Mouse (Mus musculus) mouse embryonic stem cell (cell line): ENCODE results near the gene Adprm.

Experiments used
- in situ Hi-C, 2 experiments: fragments of 300-500 bp; cut with MboI; formaldehyde crosslinking; loops; 1 replicate in 1 of 2; 3 replicates in 1 of 2; pipeline ENCODE4 v1.14.3; 2019 to 2020; ENCODE audit warnings: low sequenced_read_pairs in 2 of 2, low pct_unique_long_range_greater_than_20kb in 1 of 2, mixed read lengths in 1 of 2; ENCODE audit not compliant: unreplicated experiment in 1 of 2

The Adprm gene

DNA sequence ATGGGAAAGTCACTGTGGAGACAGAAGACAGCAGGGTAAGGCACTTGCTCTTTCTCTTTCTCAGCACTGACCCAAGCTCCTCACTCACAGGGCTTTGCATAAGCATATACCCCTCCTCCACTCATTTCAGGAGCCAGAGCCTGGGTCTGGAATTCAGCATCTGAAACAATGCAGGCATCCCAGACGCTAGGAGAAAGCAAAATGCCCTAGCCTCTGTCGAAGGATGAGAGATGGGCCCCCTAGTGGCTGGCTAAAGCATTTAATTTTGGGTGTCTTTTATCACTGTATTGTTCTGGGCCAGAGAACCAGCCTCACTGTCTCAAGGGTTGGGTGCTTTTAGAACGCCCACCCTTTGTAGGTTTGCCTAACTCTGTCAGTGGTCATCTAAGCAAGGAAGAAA, 27.8 kb upstream of the Adprm start:
- in situ Hi-C loops = loop anchor here (5.0 to 10.0 kb wide), 2 partner anchors 53 to 175 kb away; partner anchors contain the start of gene Tmem220 (in 2 of the 2)

DNA sequence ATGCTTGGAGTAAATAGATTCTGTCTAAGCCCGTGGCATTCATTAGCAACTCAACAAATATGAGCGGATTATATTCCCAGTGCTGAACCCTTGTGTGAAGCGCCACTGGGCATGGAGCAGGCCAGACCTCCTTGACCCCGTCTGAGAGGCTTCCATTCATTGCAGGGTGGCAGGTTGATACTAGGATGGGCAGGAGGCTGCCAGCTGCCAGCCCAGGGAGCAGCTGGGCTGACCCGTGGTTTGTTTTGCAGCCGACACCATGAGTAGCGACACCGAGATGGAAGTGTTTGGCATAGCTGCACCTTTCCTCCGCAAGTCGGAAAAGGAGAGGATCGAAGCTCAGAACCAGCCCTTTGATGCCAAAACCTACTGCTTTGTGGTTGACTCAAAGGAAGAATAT, 27.3 kb upstream of the Adprm start:
- in situ Hi-C loops = loop anchor here (5.0 to 10.0 kb wide), 2 partner anchors 52 to 175 kb away; partner anchors contain the start of gene Tmem220 (in 2 of the 2)

DNA sequence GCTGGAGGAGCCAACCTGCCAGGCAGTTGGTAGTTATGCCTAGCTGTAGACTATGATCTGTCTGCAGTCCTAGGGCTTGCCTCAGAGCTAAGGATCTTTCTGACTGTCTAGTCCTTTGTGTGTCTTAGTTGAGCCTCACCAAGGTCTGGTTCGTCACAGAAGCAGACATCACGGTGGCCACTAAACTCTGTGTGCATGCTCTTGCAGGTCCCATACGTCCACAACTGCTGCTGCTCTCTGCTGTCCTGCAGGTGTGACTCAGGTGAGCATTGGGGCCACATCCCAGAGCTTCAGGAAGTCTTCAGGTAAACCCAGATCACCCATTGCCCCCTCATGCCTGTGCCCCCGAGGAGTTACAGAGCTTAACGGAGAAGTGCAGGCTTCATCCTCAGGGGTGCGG, 26.5 kb upstream of the Adprm start:
- in situ Hi-C loops = no loop called here

DNA sequence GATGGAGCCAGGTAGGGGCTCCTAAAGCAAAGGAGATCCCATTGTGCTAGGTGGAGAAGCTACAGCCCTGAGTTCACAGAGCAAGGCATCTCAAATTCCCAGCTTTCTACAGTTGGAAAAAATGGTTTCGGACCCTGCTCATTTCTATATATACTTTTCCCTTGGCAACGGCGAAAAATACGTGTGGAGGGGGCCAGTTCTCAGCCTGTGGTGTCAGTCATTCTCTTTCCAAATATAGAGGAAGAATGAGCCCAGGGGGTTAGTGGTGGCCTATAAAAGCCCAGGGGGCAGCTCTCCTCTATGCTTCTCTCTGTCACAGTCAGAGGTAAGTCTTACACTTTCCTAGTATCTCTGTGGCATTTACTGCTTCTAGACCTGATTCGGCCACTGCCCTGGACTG, 25.6 kb upstream of the Adprm start, which contains the start of gene Myh3:
Myh3 (plus strand) TSS at position 301 of the 400 bp plus-strand sequence.
- in situ Hi-C loops = no loop called here

DNA sequence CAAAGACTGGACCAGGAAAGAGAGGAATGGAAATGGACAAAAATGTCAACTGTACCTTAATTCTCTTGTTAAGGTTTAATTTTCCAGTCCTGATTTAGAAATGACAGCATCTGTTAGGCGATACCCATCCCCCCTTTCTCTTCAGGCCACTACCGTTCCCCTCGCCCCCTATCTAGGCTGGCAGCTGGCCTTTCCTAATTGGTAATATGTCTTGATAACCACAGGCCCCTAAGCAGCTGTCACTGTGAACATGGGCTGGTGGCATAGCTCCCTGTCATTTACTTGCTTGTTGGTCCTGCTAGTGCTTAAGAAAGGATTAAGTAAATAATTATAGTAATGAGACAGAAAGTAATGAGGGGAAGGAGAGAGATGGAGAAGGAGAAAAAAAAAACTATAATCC, 25.0 kb upstream of the Adprm start:
- in situ Hi-C loops = no loop called here

DNA sequence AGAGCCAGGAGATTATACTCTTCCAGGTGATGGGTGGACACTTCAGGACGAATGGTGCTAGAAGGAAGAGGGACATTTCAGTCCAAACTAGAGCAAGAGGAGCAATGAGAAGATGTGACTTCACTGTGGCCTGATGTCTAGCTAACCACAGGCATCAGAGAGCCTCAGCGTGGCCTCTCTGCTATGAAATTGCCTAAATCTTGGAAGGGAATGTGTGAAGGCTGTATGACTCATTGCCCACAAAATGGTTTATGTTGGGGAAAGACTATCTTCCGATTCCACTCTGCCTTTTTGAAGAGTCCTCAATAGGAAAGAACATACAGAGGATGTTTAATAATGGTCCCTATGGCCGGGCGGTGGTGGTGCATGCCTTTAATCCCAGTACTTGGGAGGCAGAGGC, 24.4 kb upstream of the Adprm start:
- in situ Hi-C loops = no loop called here

DNA sequence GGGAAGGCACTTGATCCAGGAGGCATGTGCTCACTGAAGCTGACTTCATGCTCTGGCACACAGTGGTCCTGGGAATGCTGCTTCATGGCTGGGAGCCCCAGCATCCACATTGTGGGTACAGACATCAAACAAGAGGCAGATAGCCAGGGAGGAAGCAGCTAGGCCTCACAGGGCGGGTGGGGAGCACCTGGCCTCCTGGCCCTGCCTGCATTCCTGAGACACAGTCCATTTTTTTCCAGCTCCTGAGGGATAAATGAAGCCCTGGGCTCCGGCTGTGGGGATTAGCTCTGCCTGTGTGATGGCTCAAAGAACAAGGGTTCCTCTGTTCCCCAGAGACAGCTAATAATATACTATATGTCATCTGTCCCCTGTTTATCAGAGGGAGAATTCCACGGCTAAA, 22.6 kb upstream of the Adprm start:
- in situ Hi-C loops = no loop called here

DNA sequence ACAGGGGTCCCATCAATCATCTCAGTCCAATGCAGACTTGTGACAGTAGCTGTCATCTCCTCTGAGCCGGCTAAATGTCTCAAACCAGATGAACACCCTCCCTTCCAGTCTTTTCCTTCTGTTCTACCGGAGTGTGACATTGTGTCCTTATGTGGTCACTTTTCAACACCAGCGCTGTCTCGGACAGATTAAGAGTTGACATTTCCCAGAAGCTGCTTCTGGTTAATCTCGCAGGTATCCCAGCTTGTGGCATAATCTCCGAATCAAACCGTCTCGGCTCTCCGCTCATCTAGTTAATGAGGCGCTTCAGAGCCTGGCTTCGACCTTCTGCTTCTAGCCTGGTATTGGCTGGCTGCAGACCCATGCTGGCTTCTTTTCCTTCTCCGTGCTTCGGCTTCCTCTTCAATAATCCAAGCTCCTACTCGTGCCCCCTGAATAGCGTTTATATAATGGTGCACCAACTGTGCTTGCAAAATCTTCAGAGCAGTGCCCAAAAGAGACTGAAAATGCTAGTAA, 20.3 kb upstream of the Adprm start:
- in situ Hi-C loops = no loop called here

DNA sequence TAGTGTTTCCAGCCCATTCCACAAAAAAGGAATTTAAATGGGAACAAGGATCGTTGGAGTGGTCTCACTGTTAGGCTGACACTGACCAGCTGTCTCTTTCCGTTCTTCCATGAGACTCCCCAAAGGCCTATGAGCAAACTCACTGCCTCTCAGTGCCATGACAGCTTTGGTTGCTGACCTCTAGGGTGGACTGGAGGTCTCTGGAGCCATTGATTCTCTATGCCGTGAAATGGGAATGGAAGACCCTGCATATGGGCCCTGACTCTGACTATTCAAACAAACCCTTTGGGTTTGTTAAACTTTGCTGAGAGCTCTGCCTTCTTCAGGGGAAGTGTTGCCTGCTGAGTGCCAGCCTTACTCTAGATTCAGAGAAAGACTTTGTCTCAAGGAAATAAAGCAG, 15.3 kb upstream of the Adprm start:
- in situ Hi-C loops = no loop called here

DNA sequence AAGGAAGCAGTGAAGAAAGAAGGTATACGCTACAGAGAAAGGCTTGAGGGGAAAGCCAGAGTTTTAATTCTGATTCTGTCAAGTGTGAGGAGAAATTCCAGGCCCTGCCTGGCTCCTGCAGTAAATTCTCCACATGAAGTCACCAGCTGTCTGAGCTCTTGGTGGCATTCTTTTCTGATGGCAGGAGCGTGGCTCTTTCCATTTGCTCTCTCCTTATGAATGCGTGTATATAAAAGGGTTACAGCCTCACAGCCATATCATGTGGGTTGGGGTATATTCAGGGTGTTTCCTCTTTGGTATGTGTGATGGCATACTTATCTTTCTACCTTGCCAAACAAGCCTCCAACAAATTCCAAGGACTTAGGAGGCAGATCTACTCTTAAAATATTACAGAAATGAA, 10.3 kb upstream of the Adprm start:
- in situ Hi-C loops = no loop called here

DNA sequence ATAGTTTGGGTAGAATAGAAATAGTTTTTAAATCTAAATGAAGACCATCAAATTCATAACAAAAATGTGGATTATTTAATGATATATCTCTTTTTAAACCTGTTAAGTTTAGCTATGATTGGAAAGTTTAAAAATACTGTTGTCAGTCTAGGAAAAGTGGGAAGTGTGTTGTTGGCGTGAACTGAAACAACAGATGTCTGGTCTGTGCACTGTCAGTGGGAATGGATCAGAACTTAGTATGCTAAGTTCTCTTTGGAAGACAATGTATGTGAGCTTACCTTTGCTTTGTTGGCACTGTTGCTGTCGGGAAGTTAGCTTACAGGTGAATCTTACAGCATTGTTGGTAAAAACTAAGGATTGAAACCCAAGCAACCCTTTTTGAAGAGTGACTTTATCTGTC, 8.9 kb upstream of the Adprm start:
- in situ Hi-C loops = no loop called here

DNA sequence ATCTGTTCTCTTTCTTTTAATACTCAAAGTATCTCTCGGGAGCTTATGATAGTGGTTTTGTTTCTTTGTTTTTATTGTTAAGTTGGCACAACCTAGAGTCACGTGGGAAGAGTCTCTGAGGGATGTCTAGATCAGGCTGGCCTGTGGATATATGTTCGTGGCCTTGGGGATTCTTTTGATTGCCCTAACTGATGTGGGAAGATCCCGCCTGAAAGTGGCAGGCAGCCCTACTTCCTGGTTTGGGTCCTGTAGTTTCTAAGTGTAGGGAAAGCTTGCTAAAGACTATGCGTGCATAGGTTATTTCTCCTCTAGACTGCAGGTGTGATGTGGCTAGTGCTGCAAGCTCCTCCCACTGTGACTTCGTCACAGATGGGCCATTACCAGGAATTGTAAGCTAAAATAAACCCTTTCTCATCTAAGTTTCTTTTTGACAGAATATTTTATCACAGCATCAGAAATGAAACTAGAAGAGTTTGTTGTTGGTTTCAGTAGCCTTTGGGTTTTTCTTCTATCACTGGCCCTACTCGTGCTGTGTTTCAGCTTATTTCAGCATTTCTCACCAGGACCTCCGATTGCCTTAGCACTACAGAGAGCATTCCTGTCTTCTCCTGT, 2.5 kb upstream of the Adprm start:
- in situ Hi-C loops = no loop called here

DNA sequence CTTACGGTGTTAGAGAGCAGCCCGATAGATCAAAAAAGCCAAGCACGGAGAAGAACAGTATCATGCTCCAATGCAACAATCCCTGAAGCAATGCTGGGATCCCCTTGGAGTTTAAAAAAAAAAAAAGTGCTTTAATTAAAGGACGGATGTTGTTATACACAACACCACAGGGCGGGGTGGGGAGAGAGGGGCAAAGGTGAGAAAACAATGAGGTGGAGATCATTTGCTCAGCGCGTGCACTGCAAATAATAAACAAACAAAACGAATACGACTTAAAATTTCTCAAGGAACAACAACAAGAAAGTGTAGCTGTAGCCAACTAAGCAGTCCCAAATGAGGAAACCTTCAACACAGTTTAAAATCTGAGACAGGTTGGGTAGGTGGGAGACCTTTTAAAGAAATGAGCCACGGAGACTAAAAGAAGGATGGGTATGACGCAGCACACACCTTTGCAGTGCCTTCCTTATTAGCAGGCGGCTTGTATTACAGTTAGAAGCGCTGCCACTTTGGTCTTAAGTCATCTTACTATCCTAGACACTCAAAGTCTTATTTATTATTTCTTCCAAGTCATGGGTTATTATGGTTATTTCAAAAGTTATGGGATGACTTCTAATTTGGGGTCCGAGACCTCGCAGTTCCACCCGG, 596 bp downstream of the Adprm start:
- in situ Hi-C loops = no loop called here

DNA sequence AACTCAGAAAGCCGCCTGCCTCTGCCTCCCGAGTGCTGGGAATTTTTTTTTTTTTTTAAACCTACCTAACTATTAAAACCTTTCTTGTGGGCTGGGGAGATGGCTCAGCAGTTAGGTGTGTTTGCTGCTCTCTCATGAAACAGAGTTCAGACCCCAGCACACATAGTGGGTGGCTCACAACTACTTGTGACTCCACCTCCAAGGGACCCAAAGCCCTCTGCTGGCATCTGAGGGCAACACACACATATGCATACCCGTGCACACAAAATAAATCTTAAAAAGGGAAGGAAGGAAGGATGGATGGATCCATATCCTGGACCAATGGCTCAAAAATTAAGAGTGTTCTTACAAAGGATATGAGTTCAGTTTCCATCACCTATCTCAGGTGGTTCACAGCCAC, 3.1 kb downstream of the Adprm start:
- in situ Hi-C loops = no loop called here

DNA sequence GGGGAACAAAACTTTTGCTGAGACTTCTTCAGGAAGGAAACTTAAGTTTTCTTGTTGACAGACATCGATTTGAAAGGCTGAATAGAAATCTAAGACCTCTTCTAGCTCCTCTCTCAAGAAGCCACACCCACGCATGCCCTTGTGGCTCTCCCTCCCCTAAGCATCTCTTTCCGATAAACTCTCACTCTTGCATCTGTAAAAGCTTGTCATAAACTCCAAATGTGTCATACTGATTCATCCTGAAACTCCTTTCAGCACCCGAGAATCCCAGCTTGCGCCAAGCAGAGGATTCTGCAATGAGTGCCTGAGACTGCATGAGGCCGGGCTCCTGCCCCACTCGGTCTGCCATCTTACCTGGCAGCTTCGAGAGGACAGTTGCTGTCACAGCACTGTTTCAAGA, 3.9 kb downstream of the Adprm start:
- in situ Hi-C loops = no loop called here

DNA sequence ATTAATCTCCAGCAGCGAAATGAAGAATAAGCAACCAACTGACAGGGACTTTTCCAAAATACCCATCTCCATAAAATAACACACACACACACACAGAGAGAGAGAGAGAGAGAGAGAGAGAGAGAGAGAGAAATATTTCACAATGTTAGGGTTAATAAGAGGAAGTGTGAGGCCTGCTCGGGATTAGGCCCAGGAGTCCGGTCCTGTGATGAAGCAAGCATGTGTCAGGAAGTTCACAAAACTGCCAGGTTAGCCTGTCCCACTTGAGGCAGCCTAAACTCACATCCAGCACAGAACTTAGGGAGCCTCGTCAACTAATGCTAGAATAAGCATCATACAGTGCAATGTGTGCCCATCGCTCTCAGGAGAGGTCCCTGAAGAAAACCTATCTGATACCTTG, 5.2 kb downstream of the Adprm start:
- in situ Hi-C loops = no loop called here

DNA sequence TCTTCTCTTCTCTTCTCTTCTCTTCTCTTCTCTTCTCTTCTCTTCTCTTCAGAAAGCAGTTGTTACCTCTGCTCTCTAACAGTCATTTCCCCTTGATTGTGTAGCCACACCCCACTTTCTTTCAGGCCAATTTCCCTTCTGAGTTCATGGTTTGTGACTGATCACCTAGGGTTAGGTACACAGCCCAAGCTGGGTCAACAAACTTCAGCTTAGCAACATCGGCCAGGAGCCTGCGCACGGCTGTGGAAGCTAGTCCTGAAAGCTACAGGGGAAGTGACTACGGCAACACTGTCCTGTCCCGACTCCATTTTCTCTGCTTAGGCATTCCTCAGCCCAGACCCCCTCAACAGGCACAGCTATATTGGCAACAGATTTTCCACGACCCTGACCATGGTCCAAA, 7.4 kb downstream of the Adprm start:
- in situ Hi-C loops = no loop called here

DNA sequence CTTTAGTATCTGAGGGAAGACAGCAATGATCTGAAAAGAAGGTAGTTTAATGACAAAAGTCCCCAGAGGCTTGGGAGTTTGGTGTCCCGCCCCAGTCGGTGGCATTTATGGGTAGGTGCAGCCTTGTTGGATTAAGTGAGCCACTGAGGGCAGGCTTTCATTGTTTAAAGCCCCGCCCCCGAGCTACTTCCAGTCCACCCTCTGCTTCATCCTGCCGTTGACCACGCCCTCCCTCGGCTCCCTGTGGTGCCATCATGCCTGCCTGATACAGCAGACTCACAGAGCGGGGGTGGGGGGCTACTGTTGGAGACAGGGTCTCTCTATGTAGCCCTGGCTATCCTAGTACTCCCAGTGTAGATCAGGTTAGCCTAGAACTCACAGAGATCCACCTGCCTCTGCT, 9.4 kb downstream of the Adprm start:
- in situ Hi-C loops = no loop called here

DNA sequence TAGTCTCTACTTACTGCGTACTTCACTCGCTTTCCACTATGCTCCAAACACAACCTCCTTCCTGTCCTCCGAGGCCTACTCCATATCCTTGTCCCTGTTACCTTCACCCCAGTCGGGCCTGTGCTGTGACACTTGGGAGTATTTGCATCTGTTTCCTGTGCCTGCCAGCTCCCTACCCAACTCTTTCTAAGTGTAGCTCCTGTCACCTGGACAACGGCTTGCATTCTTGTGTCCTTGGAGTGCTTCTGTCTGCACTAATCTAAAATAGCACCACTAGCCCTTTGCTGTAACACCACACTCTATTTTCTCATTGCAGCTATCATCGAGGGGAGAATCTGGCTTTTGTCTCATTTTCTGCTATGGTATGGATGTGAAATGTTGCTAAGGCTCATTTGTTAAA, 11.9 kb downstream of the Adprm start:
- in situ Hi-C loops = no loop called here

DNA sequence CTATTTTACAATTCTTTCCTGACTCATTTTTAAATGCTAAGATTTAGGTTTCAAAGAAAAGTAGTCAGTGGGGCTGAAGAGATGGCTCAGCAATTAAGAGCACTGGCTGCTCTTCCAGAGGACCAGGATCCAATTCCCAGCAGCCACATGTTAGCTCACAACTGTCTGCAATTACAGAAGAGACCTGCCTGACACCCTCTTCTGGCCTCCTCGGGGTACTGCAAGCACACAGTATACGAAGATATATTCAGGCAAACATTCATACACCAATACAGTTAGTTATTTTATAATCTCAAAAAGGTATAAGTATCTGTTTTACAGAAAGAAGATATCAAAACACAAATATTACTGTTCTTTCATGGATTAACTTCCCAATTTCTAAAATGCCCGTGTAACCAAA, 12.6 kb downstream of the Adprm start:
- in situ Hi-C loops = no loop called here
